Mouse (Mus musculus) right cerebral cortex, postnatal 36 days (tissue): ENCODE data around the gene Slc25a36.

Experiments
- DNase-seq, 2 experiments: peaks; one replicate each; pipeline ENCODE4 v3.0.0; 2022; ENCODE audit warnings: low spot score in 2 of 2, mixed read lengths in 1 of 2

The Slc25a36 gene

GRCm38 (mm10) chr9:97110571-97111390 is at the start of gene Slc25a36:
Gene Slc25a36, minus strand, starts transcription at chr9:97111157.
- DNase-seq, result peak; percentile 97

GRCm38 (mm10) chr9:97158412-97158811 is 47.5 kb upstream of the Slc25a36 start:
- DNase-seq, result no peak

GRCm38 (mm10) chr9:97155981-97156380 is 45.0 kb upstream of the Slc25a36 start:
- DNase-seq, result no peak

- DNase-seq, result no peak
Observed at GRCm38 (mm10) chr9:97154956-97155355, 44.0 kb upstream of the Slc25a36 start.

GRCm38 (mm10) chr9:97153006-97153405 is 42.0 kb upstream of the Slc25a36 start:
- no peak for DNase-seq

GRCm38 (mm10) chr9:97147270-97147669 is 36.3 kb upstream of the Slc25a36 start:
- DNase-seq, result no peak

GRCm38 (mm10) chr9:97145351-97145750 is 34.4 kb upstream of the Slc25a36 start:
- DNase-seq, result no peak

GRCm38 (mm10) chr9:97143416-97143815 is 32.5 kb upstream of the Slc25a36 start:
- no peak for DNase-seq

- DNase-seq, result no peak
Observed at GRCm38 (mm10) chr9:97142558-97142957, 31.6 kb upstream of the Slc25a36 start.

GRCm38 (mm10) chr9:97141723-97142122 is 30.8 kb upstream of the Slc25a36 start:
- DNase-seq, result no peak

- DNase-seq, result peak in 1 of 2 experiments; percentile 9
Observed at GRCm38 (mm10) chr9:97140145-97140932, 29.4 kb upstream of the Slc25a36 start.

GRCm38 (mm10) chr9:97137678-97138077 is 26.7 kb upstream of the Slc25a36 start:
- no peak for DNase-seq

- DNase-seq, result no peak
Observed at GRCm38 (mm10) chr9:97137116-97137515, 26.2 kb upstream of the Slc25a36 start.

GRCm38 (mm10) chr9:97135866-97136265 is 24.9 kb upstream of the Slc25a36 start:
- DNase-seq, result no peak

GRCm38 (mm10) chr9:97133178-97133577 is 22.2 kb upstream of the Slc25a36 start:
- no peak for DNase-seq

GRCm38 (mm10) chr9:97130001-97130400 is 19.0 kb upstream of the Slc25a36 start:
- DNase-seq, result no peak

GRCm38 (mm10) chr9:97123934-97124692 is 13.2 kb upstream of the Slc25a36 start:
- no peak for DNase-seq

- no peak for DNase-seq
Observed at GRCm38 (mm10) chr9:97121432-97121831, 10.5 kb upstream of the Slc25a36 start.

- DNase-seq, result no peak
Observed at GRCm38 (mm10) chr9:97114271-97114670, 3.3 kb upstream of the Slc25a36 start.

- DNase-seq, result no peak
Observed at GRCm38 (mm10) chr9:97113555-97113929, 2.6 kb upstream of the Slc25a36 start.

GRCm38 (mm10) chr9:97112797-97113554 is 2.0 kb upstream of the Slc25a36 start:
- no peak for DNase-seq
